Mouse (Mus musculus) lung, adult 2 months (tissue): ENCODE measurements around the gene Dst. TPM values are rescaled to one million over a fixed set of nuclear protein-coding genes. Genes with fewer than 3 reads are reported as not detected.

ENCODE experiments used
- DNase-seq: peaks from one replicate; pipeline ENCODE4 v3.0.0; 2022
- H3K4me1 ChIP-seq: fragments of 200-500 bp; 2 replicates; pipeline ENCODE4 v1.6.1; 2011; ENCODE audit warnings: low read length; ENCODE audit not compliant: control insufficient read depth, insufficient read depth
- H3K4me3 ChIP-seq: fragments of 200-500 bp; replicated peaks from 2 replicates; pipeline ENCODE3; 2011; ENCODE audit warnings: low read depth, mild to moderate bottlenecking, control low read depth, low read length; ENCODE audit errors: extremely low read depth
- CTCF ChIP-seq: fragments of 200-500 bp; IDR thresholded peaks from 2 replicates; pipeline ENCODE4 v1.5.1; 2011; ENCODE audit warnings: mild to moderate bottlenecking, low read length, control low read depth; ENCODE audit not compliant: insufficient read depth
- POLR2A ChIP-seq: fragments of 200-500 bp; IDR thresholded peaks from 2 replicates; pipeline ENCODE4 v1.6.1; 2011; ENCODE audit warnings: low read depth, mild to moderate bottlenecking, control low read depth, low read length, borderline replicate concordance; ENCODE audit errors: extremely low read depth
- WGBS: fragments of 180-500 bp; shearing (Covaris S2); methylation state at CpG from one replicate; pipeline ENCODE4 v1.1.7; 2018; 5-methylcytosine and 5-hydroxymethylcytosine counted together
- polyA plus RNA-seq: library from polyadenylated mRNA; depleted of rRNA; stranded (reverse); fragments of >200 nt; gene quantifications from 2 replicates; pipeline ENCODE4 v1.2.3, GENCODE M21; 2012; rRNA removed

Gene Dst
- polyA plus RNA-seq = 42.8 and 55.4 TPM in 2 replicates

- peaks cover 5% of the 10 kb centered on the region; the same call in 1 of the 2 replicates for H3K4me1 ChIP-seq
- WGBS = 3% methylated on average over 43 of the region's 44 CpGs
- peak within 1 kb of the TSS; percentile 42 for H3K4me3 ChIP-seq
- no peak for DNase-seq
- no peak for TF ChIP-seq CTCF
- no peak for TF ChIP-seq POLR2A
Measured at GRCm38 (mm10) chr1:33908191-33908962, at the start of gene Dst. Dst (plus strand) TSS chr1:33908225.

DNA sequence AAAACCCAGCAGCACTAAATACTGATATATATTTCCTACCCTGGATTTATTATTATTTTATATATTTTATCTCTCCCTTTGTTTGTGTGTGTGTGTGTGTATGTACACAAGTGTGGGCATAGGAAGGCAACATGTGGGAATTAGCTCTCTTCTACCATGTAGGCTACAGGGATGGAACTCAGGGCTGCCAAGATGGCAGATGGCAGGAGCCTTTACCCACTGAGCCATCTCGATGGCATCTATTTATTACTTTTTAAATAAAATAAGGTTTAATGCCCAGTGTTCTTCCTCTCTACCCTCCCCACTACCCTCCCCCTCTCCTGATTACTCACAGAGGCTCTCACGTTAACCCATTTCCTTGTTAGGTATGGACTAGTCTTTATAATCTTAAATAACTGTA is 39.0 kb upstream of the Dst start:
- DNase-seq = no peak
- 76% methylated on average over 2 of the region's 2 CpGs for WGBS
- Histone ChIP-seq H3K4me1 (no peaks in the 10 kb centered on the region), H3K4me3 (no peak overlapping the region)
- no peak for TF ChIP-seq POLR2A
- no peak for TF ChIP-seq CTCF

GRCm38 (mm10) chr1:33869437-33869836 is 38.6 kb upstream of the Dst start:
- DNase-seq = no peak
- WGBS = 80% methylated on average over 3 of the region's 3 CpGs
- H3K4me1 ChIP-seq = no peaks in the 10 kb centered on the region
- TF ChIP-seq CTCF (no peak), POLR2A (no peak)
- no peak overlapping the region for H3K4me3 ChIP-seq

- Histone ChIP-seq H3K4me3 (no peak overlapping the region), H3K4me1 (no peaks in the 10 kb centered on the region)
- 89% methylated on average over 5 of the region's 5 CpGs for WGBS
- no peak for DNase-seq
- no peak for TF ChIP-seq CTCF
- TF ChIP-seq POLR2A = no peak
Measured at GRCm38 (mm10) chr1:33873561-33873960, 34.5 kb upstream of the Dst start.

- H3K4me1 ChIP-seq = no peaks in the 10 kb centered on the region
- WGBS = 51% methylated on average over 6 of the region's 6 CpGs
- H3K4me3 ChIP-seq = no peak overlapping the region
- DNase-seq = no peak
- TF ChIP-seq CTCF (no peak), POLR2A (no peak)
Measured at GRCm38 (mm10) chr1:33875691-33876090, 32.3 kb upstream of the Dst start.

- TF ChIP-seq CTCF (no peak), POLR2A (no peak)
- 82% methylated on average over 3 of the region's 3 CpGs for WGBS
- DNase-seq = no peak
- H3K4me3 ChIP-seq = no peak overlapping the region
- no peaks in the 10 kb centered on the region for H3K4me1 ChIP-seq
Measured at GRCm38 (mm10) chr1:33876416-33876815, 31.6 kb upstream of the Dst start.

- Histone ChIP-seq H3K4me3 (no peak overlapping the region), H3K4me1 (no peaks in the 10 kb centered on the region)
- TF ChIP-seq POLR2A (no peak), CTCF (no peak)
- no peak for DNase-seq
- 68% methylated on average over 7 of the region's 7 CpGs for WGBS
Measured at GRCm38 (mm10) chr1:33878170-33878569, 29.9 kb upstream of the Dst start.

DNA sequence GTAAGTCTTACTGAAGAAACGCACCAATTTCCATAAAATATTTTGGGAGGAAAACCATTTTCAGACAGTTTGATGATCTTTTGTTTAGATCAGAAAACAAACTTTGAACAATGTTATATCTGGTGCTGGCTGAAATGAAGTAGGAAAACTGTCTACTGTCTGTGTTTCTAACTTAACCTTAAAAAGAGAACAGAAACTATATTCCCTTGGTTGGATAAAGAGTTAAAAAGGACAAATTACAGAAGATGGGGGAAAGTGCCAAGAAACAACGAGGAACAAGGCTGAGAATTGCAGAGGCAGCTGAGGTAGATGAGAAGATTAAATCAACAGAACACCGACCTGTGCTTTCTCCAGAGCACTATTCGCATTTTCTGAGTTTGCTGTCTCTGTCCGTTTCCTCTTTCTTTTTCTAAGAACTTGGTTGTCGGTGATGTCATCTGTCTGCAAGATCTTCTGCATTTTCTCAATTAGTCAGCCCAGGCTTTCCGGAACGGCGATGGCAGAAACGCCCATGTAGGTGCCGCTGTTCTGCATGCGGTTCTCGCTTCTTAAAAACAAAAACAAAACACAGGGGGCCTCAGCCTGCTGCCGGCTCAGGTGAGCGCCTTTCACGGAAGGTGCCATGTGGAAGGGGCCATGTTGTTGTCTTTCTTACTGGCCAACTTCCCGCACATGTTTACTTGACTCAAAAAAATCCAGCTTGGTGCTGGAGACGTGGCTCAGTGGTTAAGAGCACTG is 24.8 kb upstream of the Dst start:
- peak; percentile 10 for DNase-seq
- WGBS = 8% methylated on average over 18 of the region's 18 CpGs
- H3K4me3 ChIP-seq = no peak overlapping the region
- no peaks in the 10 kb centered on the region for H3K4me1 ChIP-seq
- 0 out of 2 replicates have a peak, but pooled peaks have one; percentile 2 for TF ChIP-seq CTCF
- TF ChIP-seq POLR2A = no peak

GRCm38 (mm10) chr1:33892784-33893183 is 15.2 kb upstream of the Dst start:
- WGBS = 55% methylated on average over 10 of the region's 10 CpGs
- Histone ChIP-seq H3K4me1 (no peaks in the 10 kb centered on the region), H3K4me3 (no peak overlapping the region)
- peak; percentile 52 for TF ChIP-seq CTCF
- TF ChIP-seq POLR2A = no peak
- DNase-seq = peak; percentile 16

DNA sequence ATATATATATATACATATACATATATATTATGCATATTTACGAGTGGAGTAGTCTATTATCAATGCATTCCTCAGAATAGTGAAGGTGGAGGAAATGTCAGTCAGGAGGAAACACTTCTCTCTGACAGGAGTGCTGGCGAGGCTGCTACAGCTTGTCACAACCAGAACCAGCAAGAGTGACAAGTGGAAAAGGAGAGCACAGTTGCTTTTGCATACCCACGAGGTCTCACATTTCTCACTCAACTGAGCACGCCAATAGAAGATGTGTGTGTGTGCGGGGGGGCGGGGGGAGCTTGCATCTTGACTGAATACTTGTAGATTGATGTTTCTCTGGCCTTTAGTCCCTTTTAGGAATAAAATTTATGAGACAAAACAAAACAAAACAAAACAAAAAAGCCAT is 11.9 kb upstream of the Dst start:
- no peak for DNase-seq
- 69% methylated on average over 6 of the region's 6 CpGs for WGBS
- Histone ChIP-seq H3K4me3 (no peak overlapping the region), H3K4me1 (no peaks in the 10 kb centered on the region)
- no peak for TF ChIP-seq POLR2A
- no peak for TF ChIP-seq CTCF
